Mouse (Mus musculus) heart, postnatal 0 days (tissue): ENCODE measurements at regions not wholly inside any gene's neighbourhood (a gene's known extent, or its start where the extent isn't known, plus 50 kb on each side); places are given as distances from the start of the nearest gene placed in this dataset.

Experiments
- CTCF ChIP-seq: IDR thresholded peaks from 2 replicates; pipeline ENCODE4 v1.5.1; 2016; ENCODE audit warnings: antibody characterized with exemption, control low read depth, low read depth
- EP300 ChIP-seq: IDR thresholded peaks from 2 replicates; pipeline ENCODE4 v1.6.1; 2016; ENCODE audit warnings: antibody characterized with exemption, low read depth

GRCm38 (mm10) chr17:58596661-58597060, 394.5 kb downstream of the Pdzph1 start:
- TF ChIP-seq CTCF (no peak), EP300 (no peak)
